Mouse (Mus musculus) heart, adult 8-10 months (tissue): ENCODE results near the gene Hadh. TPM values are rescaled to one million over a fixed set of nuclear protein-coding genes. Genes with fewer than 3 reads are reported as not detected.

Source experiments
- DNase-seq: peaks from one replicate; pipeline ENCODE4 v3.0.0; 2022; ENCODE audit warnings: low spot score
- total RNA-seq, 4 experiments: library from RNA; stranded (reverse); gene quantifications; 2 replicates each; pipeline ENCODE4 v1.2.4; 2022

Hadh gene
- 100 to 1,000 TPM; 729 to 925 (median 854) TPM for total RNA-seq

GRCm38 (mm10) chr3:131271559-131272373 lies at the start of gene Hadh:
Gene Hadh, minus strand, starts transcription at chr3:131272101.
- peak; percentile 74 for DNase-seq

- DNase-seq: peak; percentile 79
Measured at GRCm38 (mm10) chr3:131320184-131320583, 48.3 kb upstream of the Hadh start.

GRCm38 (mm10) chr3:131318211-131318610 lies 46.3 kb upstream of the Hadh start:
- DNase-seq: no peak

GRCm38 (mm10) chr3:131317126-131317525 lies 45.2 kb upstream of the Hadh start:
- no peak for DNase-seq

- DNase-seq: no peak
Measured at GRCm38 (mm10) chr3:131315957-131316510, 44.1 kb upstream of the Hadh start.

GRCm38 (mm10) chr3:131312340-131312739 lies 40.4 kb upstream of the Hadh start:
- DNase-seq: no peak

GRCm38 (mm10) chr3:131310572-131310971 lies 38.7 kb upstream of the Hadh start:
- DNase-seq: no peak

- no peak for DNase-seq
Measured at GRCm38 (mm10) chr3:131307811-131308210, 35.9 kb upstream of the Hadh start.

- no peak for DNase-seq
Measured at GRCm38 (mm10) chr3:131306255-131306654, 34.4 kb upstream of the Hadh start.

- no peak for DNase-seq
Measured at GRCm38 (mm10) chr3:131303320-131303714, 31.4 kb upstream of the Hadh start.

- DNase-seq: peak; percentile 92
Measured at GRCm38 (mm10) chr3:131302452-131303319, 30.8 kb upstream of the Hadh start, which contains the start of gene Cyp2u1. Gene Cyp2u1, minus strand, starts transcription at chr3:131303227.

- DNase-seq: peak; percentile 51
Measured at GRCm38 (mm10) chr3:131299908-131300307, 28.0 kb upstream of the Hadh start.

GRCm38 (mm10) chr3:131299078-131299477 lies 27.2 kb upstream of the Hadh start:
- no peak for DNase-seq

- no peak for DNase-seq
Measured at GRCm38 (mm10) chr3:131296893-131297292, 25.0 kb upstream of the Hadh start.

- no peak for DNase-seq
Measured at GRCm38 (mm10) chr3:131295513-131296200, 23.8 kb upstream of the Hadh start.

- no peak for DNase-seq
Measured at GRCm38 (mm10) chr3:131294503-131294902, 22.6 kb upstream of the Hadh start.

GRCm38 (mm10) chr3:131292959-131293358 lies 21.1 kb upstream of the Hadh start:
- DNase-seq: no peak

- no peak for DNase-seq
Measured at GRCm38 (mm10) chr3:131292349-131292748, 20.4 kb upstream of the Hadh start.

- DNase-seq: no peak
Measured at GRCm38 (mm10) chr3:131291890-131292289, 20.0 kb upstream of the Hadh start.

GRCm38 (mm10) chr3:131274151-131274550 lies 2.2 kb upstream of the Hadh start:
- DNase-seq: no peak

GRCm38 (mm10) chr3:131272374-131273100 lies 636 bp upstream of the Hadh start:
- no peak for DNase-seq
